Mouse (Mus musculus): ENCODE data around the gene Sp2. TPM values are rescaled to one million over a fixed set of nuclear protein-coding genes. Genes with fewer than 3 reads are reported as not detected.

Sp2 gene
- 19.2 and 21.9 TPM in 2 replicates for polyA plus RNA-seq (2015; fragmentation: Nextera tagmentation; extraction: Ambion mirVana)

- DNase-seq (ENCODE audit: low spot score): no peak
Measured at GRCm38 (mm10) chr11:96982859-96983258, at the start of gene Sp2. Sp2 (minus strand) TSS chr11:96982959.

- no peak for DNase-seq (ENCODE audit: low spot score)
Measured at GRCm38 (mm10) chr11:97032499-97032898, 49.7 kb upstream of the Sp2 start.

DNA sequence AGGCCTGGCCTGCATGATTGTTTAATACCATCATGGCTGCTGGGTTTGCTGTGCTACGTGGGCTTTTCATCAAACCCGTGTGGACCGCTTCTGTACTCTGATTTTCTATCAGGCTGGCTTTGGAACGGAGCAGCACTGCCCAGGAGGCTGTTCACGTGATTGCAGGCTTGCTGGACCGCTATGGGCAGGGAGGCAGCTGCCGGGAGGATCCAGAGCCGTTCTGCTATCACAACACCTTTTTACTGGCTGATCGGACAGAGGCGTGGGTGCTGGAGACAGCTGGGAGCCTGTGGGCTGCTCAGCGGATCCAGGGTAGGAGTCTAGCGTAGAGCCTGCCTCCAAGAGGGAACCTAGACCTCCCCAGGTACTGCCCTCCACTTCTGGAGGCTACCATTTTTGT is 49.2 kb upstream of the Sp2 start:
- no peak for DNase-seq (ENCODE audit: low spot score)

- DNase-seq (ENCODE audit: low spot score): no peak
Measured at GRCm38 (mm10) chr11:97030426-97030825, 47.7 kb upstream of the Sp2 start.

GRCm38 (mm10) chr11:97029686-97030417 is 47.1 kb upstream of the Sp2 start, which contains the start of gene Scrn2:
Scrn2 (plus strand) TSS chr11:97029938.
- DNase-seq (ENCODE audit: low spot score): peak; percentile 82

DNA sequence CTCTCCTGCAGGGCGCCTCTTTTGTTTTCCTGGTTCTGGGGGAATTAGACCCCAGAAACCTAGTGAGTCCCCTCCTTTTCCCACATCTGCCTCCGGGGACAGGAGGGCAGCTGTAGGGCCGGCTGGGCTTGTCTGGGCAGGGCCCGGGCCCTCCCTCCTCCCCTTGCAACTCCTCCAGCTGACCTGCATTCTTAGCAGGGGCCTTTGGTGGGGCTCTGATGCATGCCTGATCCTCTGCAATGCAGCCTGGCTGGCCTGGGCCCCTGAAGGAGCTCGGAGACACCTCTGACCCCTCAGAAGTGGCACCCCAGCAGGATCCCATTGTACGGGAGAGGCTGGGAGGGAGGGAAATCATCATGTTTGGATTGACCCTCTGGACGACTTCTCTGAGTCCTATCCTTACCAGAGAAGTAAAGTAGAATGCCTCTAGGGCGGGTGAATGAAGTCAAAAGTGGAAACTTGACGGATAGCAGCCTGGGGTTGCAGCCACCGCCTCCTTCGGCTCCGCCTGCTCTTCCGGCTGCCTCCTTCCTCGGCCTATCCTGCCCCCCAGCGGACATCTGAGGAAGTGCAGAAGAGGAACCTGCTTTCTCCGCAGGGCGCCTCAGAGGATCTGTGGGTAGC is 43.1 kb upstream of the Sp2 start:
- peak; percentile 94 for DNase-seq (ENCODE audit: low spot score)

DNA sequence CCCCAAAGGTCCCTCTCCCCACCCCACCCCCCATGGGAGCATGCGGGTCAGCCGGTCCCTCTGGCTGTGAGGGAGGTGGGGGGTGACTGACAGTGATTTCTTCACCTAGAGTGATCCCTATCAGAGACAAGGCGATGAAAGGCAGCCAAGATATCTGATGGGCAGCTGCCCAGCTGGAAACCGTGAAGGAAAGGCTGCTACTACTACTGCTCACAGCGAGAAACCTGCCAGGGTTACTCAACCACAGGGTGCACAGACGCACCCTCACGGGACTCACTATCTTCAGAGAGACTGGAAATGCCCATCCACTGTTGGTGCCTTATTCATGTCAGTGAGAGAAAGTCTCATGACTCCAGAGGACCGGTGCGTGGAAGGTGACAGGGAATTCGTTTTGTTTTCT is 42.2 kb upstream of the Sp2 start:
- no peak for DNase-seq (ENCODE audit: low spot score)

DNA sequence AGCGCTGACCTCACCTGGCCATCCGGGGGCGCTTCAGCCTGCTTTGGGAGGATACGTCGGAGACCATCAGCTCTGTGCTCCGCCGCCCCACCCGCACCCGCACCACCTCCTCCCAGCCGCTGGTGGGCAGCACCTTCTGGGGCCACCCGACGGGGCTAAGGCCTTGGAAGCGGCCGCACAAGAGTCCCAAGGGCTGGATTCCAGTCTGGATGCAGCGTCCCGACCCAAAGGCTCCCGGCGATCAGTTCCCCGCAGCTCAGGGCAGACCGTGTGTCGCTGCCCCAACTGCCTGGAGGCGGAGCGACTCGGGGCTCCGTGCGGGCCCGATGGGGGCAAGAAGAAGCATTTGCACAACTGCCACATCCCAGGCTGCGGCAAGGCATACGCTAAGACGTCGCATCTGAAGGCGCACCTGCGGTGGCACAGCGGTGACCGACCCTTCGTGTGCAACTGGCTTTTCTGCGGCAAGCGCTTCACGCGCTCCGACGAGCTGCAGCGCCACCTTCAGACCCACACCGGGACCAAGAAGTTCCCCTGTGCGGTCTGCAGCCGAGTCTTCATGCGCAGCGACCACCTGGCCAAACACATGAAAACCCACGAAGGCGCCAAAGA is 39.2 kb upstream of the Sp2 start:
- DNase-seq (ENCODE audit: low spot score): peak; percentile 93

DNA sequence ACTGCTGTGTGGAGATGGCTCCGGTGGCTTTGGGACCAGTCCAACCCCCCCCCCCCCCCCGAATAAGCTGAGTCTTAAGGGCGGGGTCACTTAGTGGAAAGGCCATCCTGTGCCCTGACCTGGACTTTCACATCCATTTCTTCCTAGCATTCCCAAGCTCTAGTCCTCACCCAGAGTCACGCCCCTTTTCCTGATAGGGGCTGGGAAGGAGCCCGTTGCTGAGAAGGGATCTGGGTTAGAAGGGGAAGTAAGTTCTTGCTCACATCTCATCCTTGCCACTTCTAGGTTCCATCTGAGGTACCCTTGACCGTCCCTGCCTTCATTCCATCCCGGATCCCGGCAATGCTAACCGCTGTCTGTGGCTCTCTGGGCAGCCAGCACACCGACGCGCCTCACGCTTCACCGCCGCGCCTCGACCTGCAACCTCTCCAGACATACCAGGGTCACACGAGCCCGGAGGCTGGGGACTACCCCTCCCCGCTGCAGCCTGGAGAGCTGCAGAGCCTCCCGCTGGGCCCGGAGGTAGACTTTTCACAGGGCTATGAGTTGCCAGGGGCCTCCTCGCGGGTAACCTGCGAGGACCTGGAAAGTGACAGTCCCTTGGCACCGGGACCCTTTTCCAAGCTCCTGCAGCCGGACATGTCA is 38.5 kb upstream of the Sp2 start:
- peak; percentile 32 for DNase-seq (ENCODE audit: low spot score)

DNA sequence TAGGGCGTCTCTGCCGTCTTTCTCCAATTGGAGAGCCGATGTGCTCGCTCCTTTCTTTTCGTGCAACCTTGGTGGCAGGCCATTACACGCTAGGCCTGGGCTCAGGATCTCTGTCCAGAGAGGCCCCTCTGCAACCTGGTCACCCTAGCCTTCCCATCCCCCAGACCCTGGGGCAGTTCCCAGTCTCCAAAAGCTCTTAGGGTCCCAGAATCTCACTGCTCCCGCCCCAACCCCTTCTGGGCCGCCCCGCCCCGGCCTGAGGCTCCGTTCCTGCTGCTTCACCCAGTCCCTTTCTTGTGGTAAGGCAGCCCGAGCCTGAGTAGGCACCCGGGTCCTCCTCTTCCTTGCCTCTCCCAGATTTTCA is 36.6 kb upstream of the Sp2 start:
- no peak for DNase-seq (ENCODE audit: low spot score)

DNA sequence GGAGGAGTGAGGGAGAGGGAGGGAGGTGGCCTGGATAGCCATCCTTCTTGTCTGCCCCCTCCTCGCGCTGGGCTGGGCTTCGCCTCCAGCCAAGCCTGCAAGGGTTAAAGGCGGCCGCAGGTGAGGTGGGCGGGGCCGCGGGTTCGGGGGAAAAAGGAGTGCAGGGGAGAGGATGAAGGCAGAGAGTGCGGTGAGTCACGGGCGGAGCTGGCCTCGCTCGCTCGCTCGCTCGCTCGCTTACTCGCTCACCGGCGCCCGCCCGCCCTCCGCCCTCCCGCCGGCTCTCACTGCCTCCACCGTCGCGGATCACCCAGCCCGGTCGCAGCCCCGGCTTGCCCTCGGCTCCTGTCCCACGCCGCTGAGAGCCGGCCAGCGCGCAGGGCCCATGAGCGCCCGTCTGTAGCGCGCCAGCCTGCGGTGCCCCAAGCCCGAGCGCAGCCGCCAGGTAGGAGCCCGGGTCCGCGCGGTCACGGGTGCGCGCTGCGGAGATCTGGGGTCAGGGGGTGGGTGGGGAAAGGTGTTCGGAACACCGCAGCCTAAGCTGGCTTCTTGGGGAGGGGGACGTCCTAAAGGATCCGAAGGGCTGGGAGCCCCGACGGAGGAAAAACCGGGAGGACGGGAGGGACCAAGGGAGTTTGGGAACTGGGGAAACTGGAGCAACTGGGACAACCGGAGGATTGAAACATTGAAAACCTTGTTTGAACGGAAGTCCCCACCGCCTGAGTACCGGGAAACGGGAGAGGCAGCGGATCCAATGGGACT is 36.0 kb upstream of the Sp2 start:
- peak; percentile 31 for DNase-seq (ENCODE audit: low spot score)

DNA sequence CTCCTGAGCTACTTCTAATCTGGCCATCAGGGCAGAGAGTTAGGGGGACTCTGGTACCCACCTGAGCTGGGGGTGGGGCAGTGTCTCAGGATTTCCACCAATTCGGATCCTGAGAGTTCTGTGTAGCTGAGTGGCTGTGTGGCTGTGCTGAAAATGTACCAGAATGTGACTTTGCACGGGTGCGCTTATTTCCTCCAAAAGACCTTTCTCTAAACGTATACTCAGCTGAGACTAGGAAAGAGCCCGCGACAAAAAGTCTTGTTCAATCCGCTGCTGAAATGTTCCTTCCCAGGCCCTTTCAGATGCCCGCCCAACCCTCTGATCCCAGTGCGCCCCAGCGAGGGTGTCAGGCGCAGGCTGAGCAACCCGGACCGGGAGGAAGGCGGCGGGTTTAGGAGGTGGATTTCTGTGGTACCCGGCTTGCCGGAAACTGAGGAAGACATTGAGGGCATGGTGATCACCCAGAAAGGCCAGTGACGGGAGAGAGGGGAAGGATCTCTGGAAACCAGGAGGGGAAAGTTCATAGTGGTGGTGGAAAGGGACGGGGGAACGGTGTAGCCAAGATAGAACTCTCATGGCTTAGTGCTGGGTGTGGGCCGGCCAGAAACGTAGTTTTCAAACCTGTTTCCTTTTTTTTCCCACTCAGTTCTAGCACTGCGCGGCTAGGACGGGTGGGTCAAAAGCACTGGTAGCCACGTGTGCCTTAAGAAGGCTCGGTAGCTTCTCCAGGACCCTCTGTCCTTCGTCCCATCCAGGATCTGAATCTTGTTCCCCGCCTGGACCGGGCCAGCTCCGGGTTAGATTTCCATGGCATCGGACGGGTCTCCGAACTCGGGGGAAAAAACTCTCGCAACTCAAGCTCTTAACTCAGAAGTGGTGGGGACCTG is 35.2 kb upstream of the Sp2 start:
- DNase-seq (ENCODE audit: low spot score): no peak

DNA sequence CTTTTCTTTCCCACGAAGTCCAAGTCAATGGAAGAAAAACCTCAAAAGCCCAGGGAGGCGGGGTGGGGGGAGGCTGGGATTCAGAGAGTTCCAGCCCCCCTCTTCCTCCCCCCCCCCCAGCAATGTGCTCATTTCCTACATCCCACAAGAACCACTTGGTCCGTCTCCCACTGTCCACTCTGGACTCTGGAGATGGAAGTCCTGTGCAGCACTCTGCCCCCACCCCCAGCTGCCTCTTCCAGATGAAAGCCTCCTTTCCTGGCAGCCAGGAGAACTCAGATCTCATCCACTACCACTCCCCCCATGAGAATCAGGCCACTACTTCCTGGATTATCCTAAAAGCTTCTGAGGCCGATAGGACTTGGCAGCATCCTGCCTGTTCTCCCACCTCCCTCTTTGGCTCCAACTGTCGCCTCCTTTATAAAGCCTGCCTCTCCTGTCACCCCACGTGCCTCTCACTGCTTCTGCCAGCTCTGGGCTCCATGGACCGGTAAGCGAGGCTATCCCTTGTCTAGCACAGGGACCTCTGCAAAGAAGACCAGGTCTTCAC is 30.4 kb upstream of the Sp2 start, which contains the start of gene Sp6:
Gene Sp6, plus strand, starts transcription at position 274 of the 550 bp plus-strand sequence.
- DNase-seq (ENCODE audit: low spot score): no peak

DNA sequence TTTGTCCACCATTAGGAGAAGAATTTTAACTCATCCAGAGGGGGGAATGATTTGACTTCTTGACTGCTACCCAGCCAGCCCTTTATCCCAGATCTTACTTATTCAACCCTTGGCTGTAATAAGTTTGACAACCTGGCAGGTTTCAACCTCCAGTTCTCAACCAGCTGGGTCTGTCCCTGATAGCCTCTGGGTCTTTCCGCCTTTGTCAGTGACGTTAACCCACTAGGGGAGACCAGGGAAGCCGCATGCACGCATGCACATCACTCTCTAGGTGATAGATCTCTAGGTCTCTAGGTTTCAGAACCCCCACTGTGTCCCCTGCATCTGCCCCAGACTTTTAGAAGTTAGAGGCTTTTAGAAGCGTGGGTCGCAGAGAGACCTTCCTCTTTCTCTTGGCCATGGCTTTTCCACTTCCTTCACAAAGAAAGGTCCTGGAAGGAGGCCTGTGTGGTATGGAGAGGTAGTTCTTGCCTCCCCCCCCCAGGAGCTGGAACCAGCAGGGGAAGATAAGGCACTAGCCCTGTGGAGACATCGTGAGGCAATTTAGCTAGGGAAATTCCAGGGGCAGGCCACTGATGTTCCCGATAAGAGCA is 26.5 kb upstream of the Sp2 start:
- no peak for DNase-seq (ENCODE audit: low spot score)

- DNase-seq (ENCODE audit: low spot score): peak; percentile 47
Measured at GRCm38 (mm10) chr11:97007093-97007794, 24.5 kb upstream of the Sp2 start.

GRCm38 (mm10) chr11:97003170-97003569 is 20.4 kb upstream of the Sp2 start:
- DNase-seq (ENCODE audit: low spot score): no peak

- no peak for DNase-seq (ENCODE audit: low spot score)
Measured at GRCm38 (mm10) chr11:96997380-96997956, 14.7 kb upstream of the Sp2 start.

DNA sequence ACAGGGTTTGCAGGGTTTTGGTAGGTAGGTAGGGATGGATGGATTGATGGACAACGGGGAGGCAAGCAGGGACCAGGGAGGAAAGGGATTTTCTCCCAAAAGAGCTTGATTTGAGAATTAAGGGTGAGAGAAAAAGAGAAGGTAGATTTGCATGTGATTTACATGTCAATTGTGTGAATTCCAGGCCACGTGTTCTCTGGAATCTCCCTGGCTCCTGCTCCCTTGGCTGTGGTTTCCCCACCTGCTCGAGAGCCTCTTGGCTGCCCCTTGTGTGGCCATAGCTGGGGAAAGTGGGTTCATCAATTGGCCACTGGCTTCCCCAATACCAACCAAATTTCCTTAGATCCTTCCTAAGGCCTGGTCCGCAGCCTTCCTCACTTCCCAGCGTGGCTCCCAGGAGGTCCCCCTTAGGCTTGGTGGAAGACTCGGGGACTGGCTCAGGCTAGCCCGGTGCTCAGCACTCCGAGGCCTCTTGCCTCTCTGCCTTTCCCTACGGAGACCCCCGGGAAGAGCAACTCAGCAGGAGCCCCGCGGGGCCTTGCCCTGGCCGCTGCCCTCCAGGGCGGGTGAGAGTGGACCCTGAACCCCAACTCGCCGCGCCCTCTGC is 14.1 kb upstream of the Sp2 start:
- DNase-seq (ENCODE audit: low spot score): no peak

All from thymus, postnatal 0 days (tissue).